Mouse (Mus musculus) thymus, adult 2 months (tissue): Measurements from ENCODE around the gene Cfap44.

ENCODE experiments used
- CTCF ChIP-seq: fragments of 200-500 bp; IDR thresholded peaks from 2 replicates; pipeline ENCODE4 v1.5.1; 2012; ENCODE audit warnings: mild to moderate bottlenecking, control low read depth, low read length, moderate library complexity, borderline replicate concordance; ENCODE audit not compliant: control insufficient read depth, poor library complexity, insufficient read depth; ENCODE audit errors: extremely low read depth
- POLR2A ChIP-seq: fragments of 200-500 bp; IDR thresholded peaks from 2 replicates; pipeline ENCODE4 v1.6.1; 2012; ENCODE audit warnings: mild to moderate bottlenecking, low read length, control low read depth, moderate library complexity; ENCODE audit not compliant: control insufficient read depth, poor library complexity, insufficient read depth; ENCODE audit errors: extremely low read depth

DNA sequence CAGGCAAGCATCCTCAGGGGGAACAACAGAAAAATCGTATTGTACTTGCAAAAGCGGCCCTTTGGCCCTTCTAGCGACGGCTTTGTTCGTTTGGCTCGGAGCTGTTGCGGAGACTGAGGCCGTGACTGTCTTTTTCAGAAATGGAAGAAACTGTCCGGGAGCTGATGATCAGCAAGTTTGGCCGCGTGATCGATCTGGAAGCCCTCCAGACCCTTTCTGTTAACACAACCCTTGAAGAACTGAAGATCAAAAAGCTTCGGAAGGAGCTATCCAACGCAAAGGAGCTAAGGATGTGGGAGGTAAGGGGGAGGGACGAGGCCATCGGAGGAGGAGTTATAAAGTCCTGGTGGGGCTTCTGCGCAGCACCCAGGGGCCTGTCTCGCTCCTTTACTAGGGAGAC is 84.2 kb downstream of the Cfap44 start:
- TF ChIP-seq CTCF = no peak
- TF ChIP-seq POLR2A = no peak
